Mouse (Mus musculus) midbrain, embryonic 12.5 days (tissue): ENCODE measurements around the gene Tubb2a. TPM values are rescaled to one million over a fixed set of nuclear protein-coding genes. Genes with fewer than 3 reads are reported as not detected.

ENCODE experiments used
- polyA plus RNA-seq: library from polyadenylated mRNA; unstranded; fragments of >200 nt; fragmentation: Nextera tagmentation; extraction: Ambion mirVana; gene quantifications from 2 replicates; pipeline ENCODE4 v1.2.1, GENCODE M21; 2016

The Tubb2a gene
- polyA plus RNA-seq, 1 experiment from 2014 or later = 668 TPM

Other genes starting within 250 kb of the Tubb2a start
- not detected in 2 replicates for gene Serpinb6e, start 234.6 kb downstream of the Tubb2a start, polyA plus RNA-seq
- 0.34 TPM in 1 of 2 replicates, not detected in the other for gene Serpinb6c, start 172.3 kb downstream of the Tubb2a start, polyA plus RNA-seq
- gene Nqo2, start 113.3 kb downstream of the Tubb2a start, polyA plus RNA-seq = 11.9 and 12.0 TPM in 2 replicates
- gene Ripk1, start 75.6 kb downstream of the Tubb2a start, polyA plus RNA-seq = 9.6 and 9.7 TPM in 2 replicates
- gene Serpinb6a, start 75.2 kb downstream of the Tubb2a start, polyA plus RNA-seq = 31.2 and 40.1 TPM in 2 replicates
- 31.4 and 31.9 TPM in 2 replicates for gene Bphl, start 40.4 kb downstream of the Tubb2a start, polyA plus RNA-seq
- 380 and 432 TPM in 2 replicates for gene Tubb2b, start 52.5 kb upstream of the Tubb2a start, polyA plus RNA-seq
- gene Psmg4, start 85.0 kb upstream of the Tubb2a start, polyA plus RNA-seq = 109 and 118 TPM in 2 replicates